Mouse (Mus musculus) cerebellum, postnatal 25 days (tissue): ENCODE results near the gene Hivep2.

Source experiments
- DNase-seq, 2 experiments: peaks; one replicate each; pipeline ENCODE4 v3.0.0; 2021; ENCODE audit warnings: mixed read lengths in 2 of 2

Hivep2 gene

GRCm38 (mm10) chr10:13973563-13974179 is 7.8 kb downstream of the Hivep2 start:
- peak in 1 of 2 experiments; percentile 39 for DNase-seq

- DNase-seq: no peak
Observed at GRCm38 (mm10) chr10:13974472-13974871, 8.6 kb downstream of the Hivep2 start.

GRCm38 (mm10) chr10:13975861-13976260 is 10.0 kb downstream of the Hivep2 start:
- no peak for DNase-seq

GRCm38 (mm10) chr10:13976267-13976666 is 10.4 kb downstream of the Hivep2 start:
- no peak for DNase-seq

- DNase-seq: no peak
Observed at GRCm38 (mm10) chr10:13982271-13982670, 16.4 kb downstream of the Hivep2 start.

- DNase-seq: peak; percentile 61 to 67
Observed at GRCm38 (mm10) chr10:13982769-13983381, 17.0 kb downstream of the Hivep2 start.

GRCm38 (mm10) chr10:13983631-13984030 is 17.8 kb downstream of the Hivep2 start:
- DNase-seq: peak in 1 of 2 experiments; percentile 24

- DNase-seq: no peak
Observed at GRCm38 (mm10) chr10:13984233-13984632, 18.4 kb downstream of the Hivep2 start.

GRCm38 (mm10) chr10:13986539-13986938 is 20.7 kb downstream of the Hivep2 start:
- DNase-seq: no peak

GRCm38 (mm10) chr10:13987336-13987735 is 21.5 kb downstream of the Hivep2 start:
- no peak for DNase-seq

GRCm38 (mm10) chr10:13988280-13988679 is 22.4 kb downstream of the Hivep2 start:
- no peak for DNase-seq

- no peak for DNase-seq
Observed at GRCm38 (mm10) chr10:13988757-13989156, 22.9 kb downstream of the Hivep2 start.

- peak in 1 of 2 experiments; percentile 27 for DNase-seq
Observed at GRCm38 (mm10) chr10:13990842-13991241, 25.0 kb downstream of the Hivep2 start.

GRCm38 (mm10) chr10:13993411-13993810 is 27.5 kb downstream of the Hivep2 start:
- no peak for DNase-seq

- DNase-seq: no peak
Observed at GRCm38 (mm10) chr10:13997336-13997735, 31.5 kb downstream of the Hivep2 start.

GRCm38 (mm10) chr10:14004769-14005517 is 39.1 kb downstream of the Hivep2 start:
- DNase-seq: no peak

- no peak for DNase-seq
Observed at GRCm38 (mm10) chr10:14009721-14010120, 43.8 kb downstream of the Hivep2 start.

- no peak for DNase-seq
Observed at GRCm38 (mm10) chr10:14016287-14016970, 50.6 kb downstream of the Hivep2 start.

- no peak for DNase-seq
Observed at GRCm38 (mm10) chr10:14017338-14017737, 51.5 kb downstream of the Hivep2 start.

GRCm38 (mm10) chr10:14017822-14018364 is 52.0 kb downstream of the Hivep2 start:
- DNase-seq: peak; percentile 43 to 58

- DNase-seq: no peak
Observed at GRCm38 (mm10) chr10:14018672-14019071, 52.8 kb downstream of the Hivep2 start.

GRCm38 (mm10) chr10:14019198-14019597 is 53.3 kb downstream of the Hivep2 start:
- DNase-seq: no peak

- no peak for DNase-seq
Observed at GRCm38 (mm10) chr10:14020253-14020652, 54.4 kb downstream of the Hivep2 start.
